Mouse (Mus musculus): Measurements from ENCODE around the gene Pglyrp1. TPM values are rescaled to one million over a fixed set of nuclear protein-coding genes. Genes with fewer than 3 reads are reported as not detected.

Gene Pglyrp1
- total and polyA plus RNA-seq, 3 experiments = 0.51 to 3.8 TPM; not detected in 1

DNA sequence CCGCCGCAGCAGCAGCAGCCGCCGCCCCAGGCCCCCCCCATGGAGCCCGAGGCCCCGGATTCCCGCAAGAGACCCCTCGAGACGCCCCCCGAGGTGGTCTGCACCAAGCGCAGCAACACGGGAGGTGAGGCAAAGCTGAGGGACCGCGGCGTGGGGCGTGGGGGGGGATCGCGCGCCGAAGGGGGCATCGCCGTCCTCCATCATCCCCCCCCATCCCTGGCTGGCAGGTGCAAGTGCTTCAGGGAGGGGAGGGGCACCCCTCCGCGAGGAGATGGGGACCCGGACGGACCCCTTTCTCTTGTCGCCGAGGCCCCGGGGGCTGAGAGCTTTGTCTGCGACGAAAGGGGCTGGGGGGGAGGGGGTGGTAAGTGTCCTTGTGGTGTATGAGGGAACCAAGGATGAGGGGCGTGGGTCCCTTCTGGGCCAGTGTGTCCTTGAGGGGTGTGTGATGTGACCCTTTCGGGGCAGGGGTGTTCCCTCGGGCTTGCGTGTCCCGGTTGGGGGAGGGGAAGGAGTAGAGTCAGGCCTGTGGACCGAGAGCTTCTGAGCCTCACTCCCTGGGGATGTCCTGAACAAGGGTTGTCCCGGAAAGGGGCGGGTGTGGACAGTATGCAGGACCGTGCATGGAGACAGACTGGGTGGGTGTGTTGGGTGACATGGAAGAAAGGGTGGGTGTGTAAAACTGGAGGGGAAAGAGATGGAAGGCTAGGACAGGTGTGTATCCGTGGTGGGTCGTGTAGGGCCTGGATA lies 55.1 kb downstream of the Pglyrp1 start:
- peaks cover 0 to 1% of the 10 kb centered on the region in 2 experiments; a peak in 2 of 4 replicates for H3K4me1 ChIP-seq (ENCODE audit: control insufficient read depth in 1 of 2, insufficient read depth in 2 of 2)
- H3K36me3 ChIP-seq (replicated peaks in 1 of 2; ENCODE audit: control insufficient read depth in 1 of 2, insufficient read depth in 1 of 2, low read length in 1 of 2) = no peaks in the 10 kb centered on the region
- TF ChIP-seq CTCF (conservative IDR thresholded peaks at IDR 0.05 in 1 of 2, IDR thresholded peaks at IDR 0.05 in 1 of 2; ENCODE audit: low read depth in 2 of 2, low read length in 2 of 2) (no peak), HCFC1 (IDR thresholded peaks at IDR 0.05; ENCODE audit: low read depth, low read length) (no peak), KAT2A (IDR thresholded peaks at IDR 0.05; ENCODE audit: insufficient replicate concordance, low read length) (no peak), POLR2AphosphoS2 (IDR thresholded peaks at IDR 0.05; ENCODE audit: low read depth, low read length) (no peak), ELF1 (IDR thresholded peaks at IDR 0.05; ENCODE audit: low read depth, low read length) (no peak), JUND (conservative IDR thresholded peaks at IDR 0.05; ENCODE audit: low read depth, low read length) (no peak), JUN (IDR thresholded peaks at IDR 0.05; ENCODE audit: insufficient read depth, low read depth, low read length) (no peak), ZMIZ1 (IDR thresholded peaks at IDR 0.05; ENCODE audit: low read depth, low read length) (no peak), BHLHE40 (IDR thresholded peaks at IDR 0.05; ENCODE audit: low read depth, low read length) (no peak), ZC3H11A (IDR thresholded peaks at IDR 0.05; ENCODE audit: low read depth, low read length) (no peak), E2F4 (IDR thresholded peaks at IDR 0.05; ENCODE audit: insufficient replicate concordance, low read depth, low read length) (no peak), EP300 (IDR thresholded peaks at IDR 0.05; ENCODE audit: low read length) (no peak), RAD21 (IDR thresholded peaks at IDR 0.05; ENCODE audit: low read depth, low read length) (no peak), MAZ (IDR thresholded peaks at IDR 0.05; ENCODE audit: low read depth, low read length) (no peak), TCF12 (IDR thresholded peaks at IDR 0.05; ENCODE audit: low read depth, low read length) (no peak), ETS1 (conservative IDR thresholded peaks at IDR 0.05; ENCODE audit: low read depth, low read length) (no peak), ZNF384 (IDR thresholded peaks at IDR 0.05; ENCODE audit: low read depth, low read length) (no peak), MEF2A (IDR thresholded peaks at IDR 0.05; ENCODE audit: borderline replicate concordance, low read depth, low read length) (no peak)
- no peak overlapping the region for H3K27ac ChIP-seq (ENCODE audit: insufficient read depth, low read depth)
- H3K4me2 ChIP-seq (ENCODE audit: insufficient read depth, low read depth, poor library complexity, severe bottlenecking) = peak overlapping the region; percentile 72
- peaks cover 84% of the 10 kb centered on the region for H3K27me3 ChIP-seq (replicated peaks)
- dilution Hi-C loops (cut with MboI; ENCODE audit: extremely low pct_ligation_motif_present, extremely low pct_unique_long_range_greater_than_20kb, low sequenced_read_pairs) (no loop called here), in situ Hi-C loops (cut with MboI; ENCODE audit: low pct_ligation_motif_present, low pct_unique_long_range_greater_than_20kb, low sequenced_read_pairs) (no loop called here)
- peaks cover 2% of the 10 kb centered on the region for H3K9me3 ChIP-seq (replicated peaks; ENCODE audit: low read length)
- no peak overlapping the region for H3K9ac ChIP-seq (ENCODE audit: insufficient read depth, low read depth)
- no peak overlapping the region for H3K4me3 ChIP-seq (replicated peaks in 1 of 3; ENCODE audit: low read depth in 2 of 3, low read length in 2 of 3, poor library complexity in 1 of 3)
- no peak for DNase-seq (ENCODE audit: extremely low read depth)
- H3K79me2 ChIP-seq (replicated peaks; ENCODE audit: control insufficient read depth, extremely low read depth, insufficient read depth, poor library complexity, severe bottlenecking) = no peaks in the 10 kb centered on the region

DNA sequence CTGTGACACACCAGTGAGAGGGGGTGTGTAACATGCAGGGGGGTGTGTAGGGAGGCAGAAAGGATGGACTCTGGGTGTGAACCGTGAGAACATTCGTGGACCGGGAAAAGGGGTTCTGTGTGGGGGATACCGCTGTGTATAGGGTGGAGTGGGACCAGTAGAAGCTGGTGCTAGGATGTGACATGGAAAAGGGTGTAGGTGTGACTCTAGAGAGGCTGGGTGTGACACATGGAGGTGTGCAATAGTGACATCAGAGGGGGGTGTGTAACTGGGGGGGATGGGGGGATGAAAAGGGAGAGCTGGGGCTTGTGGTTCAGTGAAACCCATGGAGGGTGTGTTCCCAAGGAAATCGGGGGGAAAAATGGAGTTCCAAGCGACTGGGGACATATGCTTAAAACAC lies 55.8 kb downstream of the Pglyrp1 start:
- Histone ChIP-seq H3K27me3 (replicated peaks) (peaks cover 86% of the 10 kb centered on the region), H3K27ac (ENCODE audit: insufficient read depth, low read depth) (no peak overlapping the region), H3K36me3 (replicated peaks in 1 of 2; ENCODE audit: control insufficient read depth in 1 of 2, insufficient read depth in 1 of 2, low read length in 1 of 2) (no peaks in the 10 kb centered on the region), H3K9ac (ENCODE audit: insufficient read depth, low read depth) (no peak overlapping the region), H3K79me2 (replicated peaks; ENCODE audit: control insufficient read depth, extremely low read depth, insufficient read depth, poor library complexity, severe bottlenecking) (no peaks in the 10 kb centered on the region), H3K4me2 (ENCODE audit: insufficient read depth, low read depth, poor library complexity, severe bottlenecking) (no peak overlapping the region), H3K9me3 (replicated peaks; ENCODE audit: low read length) (peaks cover 2% of the 10 kb centered on the region), H3K4me3 (replicated peaks in 1 of 3; ENCODE audit: low read depth in 2 of 3, low read length in 2 of 3, poor library complexity in 1 of 3) (no peak overlapping the region), H3K4me1 (ENCODE audit: control insufficient read depth in 1 of 2, insufficient read depth in 2 of 2) (peaks cover 0 to 1% of the 10 kb centered on the region in 2 experiments; a peak in 2 of 4 replicates)
- in situ Hi-C loops (cut with MboI; ENCODE audit: low pct_ligation_motif_present, low pct_unique_long_range_greater_than_20kb, low sequenced_read_pairs) = no loop called here
- dilution Hi-C loops (cut with MboI; ENCODE audit: extremely low pct_ligation_motif_present, extremely low pct_unique_long_range_greater_than_20kb, low sequenced_read_pairs) = no loop called here
- TF ChIP-seq IRF4 (IDR thresholded peaks at IDR 0.05; ENCODE audit: low read depth, low read length) (no peak), CHD2 (IDR thresholded peaks at IDR 0.05; ENCODE audit: low read length) (no peak), SMC3 (IDR thresholded peaks at IDR 0.05; ENCODE audit: low read depth, low read length) (no peak), NRF1 (IDR thresholded peaks at IDR 0.05; ENCODE audit: low read depth, low read length) (no peak), BHLHE40 (IDR thresholded peaks at IDR 0.05; ENCODE audit: low read depth, low read length) (no peak), JUN (IDR thresholded peaks at IDR 0.05; ENCODE audit: insufficient read depth, low read depth, low read length) (no peak), TBP (conservative IDR thresholded peaks at IDR 0.05; ENCODE audit: low read depth, low read length) (no peak), KAT2A (IDR thresholded peaks at IDR 0.05; ENCODE audit: insufficient replicate concordance, low read length) (no peak), PAX5 (IDR thresholded peaks at IDR 0.05; ENCODE audit: low read length) (no peak), GABPA (IDR thresholded peaks at IDR 0.05; ENCODE audit: insufficient replicate concordance, low read depth, low read length) (no peak), POLR2A (IDR thresholded peaks at IDR 0.05; ENCODE audit: low read depth, low read length) (no peak), MXI1 (IDR thresholded peaks at IDR 0.05; ENCODE audit: low read depth, low read length) (no peak)
- DNase-seq (ENCODE audit: extremely low read depth) = no peak
